In genomic region chr6:85581688-85582087, GRCm38 (mm10) we compare ENCODE assay signal across 16 mouse cellular contexts.
"Had no signal": no experiment of that assay in that cellular context is flagged by ENCODE, and none has a peak within 500 bp of the region (broad histone marks: within the 10 kb centered on the region; RNA-seq: fewer than 3 reads in every experiment).

No protein-coding gene starts in this region.

- H3K4me3 ChIP-seq: neural tube, embryonic 13.5 days; neural tube, embryonic 15.5 days; stomach, embryonic 15.5 days had no signal

- H3K9me3 ChIP-seq: neural tube, embryonic 13.5 days; neural tube, embryonic 15.5 days; stomach, embryonic 15.5 days had no signal

- H3K27me3 ChIP-seq: neural tube, embryonic 13.5 days; neural tube, embryonic 15.5 days; stomach, embryonic 15.5 days had no signal

- DNase-seq: retina, postnatal 1 day; right cerebral cortex, adult 18-20 months; right cerebral cortex, postnatal 14 days; right cerebral cortex, postnatal 25 days; right cerebral cortex, postnatal 4 days; spleen, adult 18-20 months; thymus, adult 18-20 months; thymus, adult 2 months; thymus, postnatal 14 days; thymus, postnatal 25 days; thymus, postnatal 36 days; thymus, postnatal 4 days had no signal

- H3K9ac ChIP-seq: neural tube, embryonic 13.5 days; neural tube, embryonic 15.5 days; stomach, embryonic 15.5 days had no signal

- H3K4me2 ChIP-seq: neural tube, embryonic 13.5 days; neural tube, embryonic 15.5 days; stomach, embryonic 15.5 days had no signal

- H3K27ac ChIP-seq: neural tube, embryonic 13.5 days; neural tube, embryonic 15.5 days; stomach, embryonic 15.5 days; stomach, postnatal 0 days had no signal

- H3K4me1 ChIP-seq: neural tube, embryonic 13.5 days; neural tube, embryonic 15.5 days; stomach, embryonic 15.5 days had no signal

- H3K36me3 ChIP-seq: neural tube, embryonic 13.5 days; neural tube, embryonic 15.5 days; stomach, embryonic 15.5 days had no signal
